Mouse (Mus musculus) thymus, postnatal 36 days (tissue): ENCODE results near the gene Rabgap1l.

Source experiments
- DNase-seq, 2 experiments: peaks; one replicate each; pipeline ENCODE4 v3.0.0; 2022; ENCODE audit warnings: mixed read lengths in 2 of 2

The Rabgap1l gene

GRCm38 (mm10) chr1:160373306-160373705 is 419.7 kb downstream of the Rabgap1l start:
- no peak for DNase-seq

DNA sequence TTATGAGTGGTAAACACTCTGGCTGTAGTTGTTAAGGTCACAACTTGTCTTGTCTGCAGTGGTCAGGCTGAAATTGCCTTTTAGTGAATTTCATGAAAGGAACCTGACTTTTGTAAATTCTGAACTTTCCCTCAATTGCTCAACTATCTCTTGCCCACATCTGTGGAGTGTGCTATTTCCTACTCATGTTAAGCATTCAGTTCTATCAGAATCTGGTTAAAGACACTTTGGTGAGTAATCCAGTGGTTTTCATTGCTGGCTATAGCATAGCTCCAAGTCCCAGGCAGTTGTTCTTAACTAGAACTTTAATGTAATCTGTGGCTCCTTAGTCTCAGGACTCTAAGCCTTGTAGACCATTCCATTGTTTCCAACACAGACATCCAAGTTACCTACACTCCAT is 421.3 kb downstream of the Rabgap1l start:
- no peak for DNase-seq

DNA sequence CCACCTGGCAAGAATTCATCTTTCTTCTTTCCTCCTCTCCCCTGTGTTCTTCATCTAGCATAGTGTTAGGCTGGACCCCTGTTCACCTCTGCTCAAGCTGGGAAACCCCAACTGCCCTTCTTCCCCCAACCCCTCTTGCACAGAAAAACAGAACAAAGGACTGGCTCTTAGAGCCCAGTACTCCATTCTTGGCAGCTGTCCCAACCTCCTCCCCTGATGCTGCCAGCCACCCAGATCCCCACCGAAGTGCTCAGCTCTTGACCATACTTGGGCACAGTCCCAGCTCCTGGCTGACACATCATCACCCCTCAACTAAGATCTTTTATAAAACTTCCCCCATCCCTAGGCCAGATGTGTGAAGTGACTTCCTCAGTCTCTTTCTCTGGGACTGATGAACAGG is 422.5 kb downstream of the Rabgap1l start:
- DNase-seq: no peak

- DNase-seq: no peak
These were observed 426.4 kb downstream of the Rabgap1l start for GRCm38 (mm10) chr1:160366615-160367014.

- DNase-seq: no peak
These were observed 435.7 kb downstream of the Rabgap1l start for GRCm38 (mm10) chr1:160357268-160357667.

- DNase-seq: no peak
These were observed 439.1 kb downstream of the Rabgap1l start for GRCm38 (mm10) chr1:160353732-160354455.

DNA sequence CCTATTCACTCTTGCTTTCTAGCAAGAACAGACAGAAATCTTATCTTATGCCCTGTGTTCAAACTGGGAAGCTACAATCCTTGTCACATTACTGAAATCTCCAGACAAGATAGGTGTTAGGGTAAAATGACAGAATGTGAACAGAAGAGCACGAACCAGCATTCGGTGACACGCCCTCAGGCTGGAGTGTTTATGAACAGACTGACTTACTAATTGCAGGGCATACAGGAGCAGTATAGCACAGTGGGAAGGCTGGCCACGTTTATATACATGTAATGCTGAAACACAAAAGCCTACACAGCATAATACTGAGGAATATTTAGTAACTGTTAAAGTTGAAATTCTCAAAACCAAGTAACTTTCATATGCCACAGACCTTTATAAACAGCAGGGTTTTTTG is 440.7 kb downstream of the Rabgap1l start:
- no peak for DNase-seq

GRCm38 (mm10) chr1:160351880-160352234 is 441.2 kb downstream of the Rabgap1l start:
- DNase-seq: no peak

GRCm38 (mm10) chr1:160351146-160351879 is 441.7 kb downstream of the Rabgap1l start:
- no peak for DNase-seq

DNA sequence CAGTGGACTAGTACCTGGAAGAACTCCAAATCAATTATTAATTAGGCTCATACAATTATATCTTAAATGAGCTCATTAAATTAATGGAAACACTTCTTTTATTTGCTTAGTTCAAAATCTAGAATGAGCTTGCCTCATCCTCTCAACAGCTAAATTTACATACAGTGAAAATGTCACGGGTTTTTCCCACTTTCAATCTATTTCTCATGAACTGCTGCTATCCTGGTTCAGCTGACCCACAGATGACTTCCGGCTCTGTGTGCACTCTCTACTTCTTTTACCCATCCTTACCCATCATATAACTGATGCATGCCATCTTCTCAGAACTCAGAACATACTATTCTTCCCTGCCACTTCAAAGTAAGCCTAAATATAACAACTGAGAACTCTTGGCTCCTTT is 452.4 kb downstream of the Rabgap1l start:
- no peak for DNase-seq

DNA sequence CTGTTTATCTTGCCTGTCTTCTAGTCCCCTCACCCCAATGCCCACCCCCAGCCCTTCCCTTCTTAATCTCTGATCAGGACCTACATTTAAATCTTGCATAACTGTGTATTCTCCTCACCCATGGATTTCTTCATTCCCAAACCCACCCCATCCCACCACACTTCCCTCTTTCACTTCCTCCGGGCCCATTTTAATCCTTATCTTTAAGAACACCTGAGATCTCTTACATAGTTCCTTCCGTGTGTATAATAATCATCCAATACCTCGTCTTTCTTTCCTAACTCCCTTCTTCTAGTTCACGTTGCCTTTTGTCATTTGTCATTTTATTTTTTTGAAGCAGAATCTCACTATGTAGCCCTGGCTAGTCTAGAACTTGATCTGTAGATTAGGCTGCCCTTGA is 453.6 kb downstream of the Rabgap1l start:
- DNase-seq: no peak

DNA sequence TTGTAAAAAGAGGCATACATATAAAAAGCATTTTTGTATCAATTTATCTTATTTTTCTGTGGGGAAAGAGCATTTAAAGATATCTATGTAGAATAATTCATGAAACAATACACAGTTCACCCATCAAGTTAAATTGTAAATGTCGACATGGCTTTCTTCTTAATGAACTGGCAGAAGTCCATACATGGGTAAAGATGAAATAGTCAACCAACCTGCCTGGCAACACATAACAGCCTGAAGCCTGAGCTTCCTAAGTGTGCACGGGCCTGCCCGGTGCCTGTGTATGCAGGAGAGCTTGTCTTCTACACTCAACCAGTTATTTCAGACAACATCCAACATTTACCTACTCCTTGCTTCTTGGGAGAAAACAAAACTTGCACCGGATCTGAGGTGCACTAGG is 458.2 kb downstream of the Rabgap1l start:
- DNase-seq: no peak

DNA sequence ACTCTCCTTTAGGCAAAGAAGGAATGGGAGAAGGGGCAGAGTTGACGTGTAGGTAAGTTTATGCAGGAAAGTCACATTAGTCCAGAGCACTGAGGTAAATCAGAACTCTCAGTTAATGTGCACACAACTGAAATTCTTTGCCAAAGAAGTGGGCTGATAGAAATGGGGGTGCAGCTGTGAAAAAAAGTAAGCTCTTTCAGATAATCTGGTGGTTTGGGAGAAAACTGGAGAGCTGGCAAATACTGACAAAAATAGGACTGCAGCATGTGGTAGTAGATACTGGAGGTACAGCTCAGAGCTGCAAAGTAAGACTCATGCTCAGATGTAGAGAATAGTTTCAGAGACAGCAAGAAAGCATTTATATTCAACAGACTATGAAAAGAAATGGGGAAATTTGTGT is 462.2 kb downstream of the Rabgap1l start:
- DNase-seq: no peak

- no peak for DNase-seq
These were observed 462.8 kb downstream of the Rabgap1l start for GRCm38 (mm10) chr1:160330222-160330621.

DNA sequence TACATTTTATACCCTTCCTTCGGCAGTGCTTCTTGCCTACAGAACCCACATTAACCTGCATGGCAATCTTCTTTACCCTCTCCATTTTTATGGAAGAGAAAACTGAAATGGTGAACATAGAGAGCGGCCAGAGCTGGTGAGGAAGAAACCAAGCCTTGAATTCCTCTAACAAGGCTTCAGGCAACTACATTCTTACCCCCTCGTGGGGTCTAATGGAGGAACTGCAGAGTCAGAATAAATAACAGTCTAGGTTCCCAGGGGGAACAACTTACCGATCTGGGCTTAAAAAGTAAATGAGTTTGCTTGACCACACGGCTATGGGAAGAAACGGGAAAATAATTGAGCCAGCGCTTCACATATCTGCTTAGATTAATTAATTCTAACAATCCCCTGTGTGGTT is 463.2 kb downstream of the Rabgap1l start:
- no peak for DNase-seq

DNA sequence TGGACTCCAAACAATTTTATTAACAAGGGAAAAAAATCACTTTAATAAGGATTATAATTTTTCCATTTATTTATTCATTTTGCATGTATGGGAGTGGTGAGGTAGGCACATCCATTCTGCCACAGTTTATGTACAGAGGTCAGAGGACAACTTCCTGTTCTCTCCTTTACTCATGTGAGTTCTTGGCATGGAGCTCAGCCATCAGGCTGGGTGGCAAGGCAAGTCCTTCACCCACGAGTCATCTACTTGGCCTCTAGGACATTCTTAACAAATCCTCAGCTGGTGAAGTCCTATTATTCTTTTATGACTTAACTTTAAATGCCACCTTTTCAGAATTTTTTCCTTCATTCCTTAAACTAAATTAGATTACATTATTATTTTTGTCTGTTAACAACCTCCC is 465.5 kb downstream of the Rabgap1l start:
- no peak for DNase-seq

- DNase-seq: no peak
These were observed 467.5 kb downstream of the Rabgap1l start for GRCm38 (mm10) chr1:160325542-160325941.

GRCm38 (mm10) chr1:160320690-160321089 is 472.3 kb downstream of the Rabgap1l start:
- no peak for DNase-seq

DNA sequence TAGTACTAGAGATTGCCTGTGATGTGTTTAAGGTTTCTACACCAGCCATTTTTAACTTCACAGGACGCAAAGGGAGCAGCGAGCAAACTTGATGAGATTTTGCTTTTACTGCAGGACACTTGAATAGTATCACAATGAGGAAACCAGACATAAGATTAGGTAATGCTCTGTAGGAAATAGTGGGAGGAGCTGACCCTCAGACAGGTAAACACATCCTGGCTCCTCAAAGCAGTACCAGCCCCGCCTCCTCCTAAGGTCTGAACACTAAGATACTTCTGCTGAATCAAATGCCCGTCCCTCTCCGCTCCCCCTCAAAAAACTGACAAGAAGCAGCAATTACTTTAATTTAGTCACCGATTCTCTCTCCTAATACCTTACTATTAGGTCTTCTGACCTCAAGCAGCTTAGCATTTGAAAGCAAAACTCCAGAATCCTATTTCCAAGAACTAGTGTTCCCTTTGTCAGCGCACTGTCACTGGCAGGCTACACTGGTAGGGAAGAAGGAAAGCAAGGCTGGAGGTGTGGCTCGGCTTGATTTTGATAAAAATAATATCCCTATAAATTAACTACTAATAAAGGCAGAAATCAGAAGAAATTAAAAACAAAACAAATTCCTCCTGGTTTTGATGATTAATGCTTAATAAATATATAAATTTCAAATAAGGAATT is 474.8 kb downstream of the Rabgap1l start:
- DNase-seq: no peak

GRCm38 (mm10) chr1:160316239-160316638 is 476.8 kb downstream of the Rabgap1l start:
- DNase-seq: no peak

DNA sequence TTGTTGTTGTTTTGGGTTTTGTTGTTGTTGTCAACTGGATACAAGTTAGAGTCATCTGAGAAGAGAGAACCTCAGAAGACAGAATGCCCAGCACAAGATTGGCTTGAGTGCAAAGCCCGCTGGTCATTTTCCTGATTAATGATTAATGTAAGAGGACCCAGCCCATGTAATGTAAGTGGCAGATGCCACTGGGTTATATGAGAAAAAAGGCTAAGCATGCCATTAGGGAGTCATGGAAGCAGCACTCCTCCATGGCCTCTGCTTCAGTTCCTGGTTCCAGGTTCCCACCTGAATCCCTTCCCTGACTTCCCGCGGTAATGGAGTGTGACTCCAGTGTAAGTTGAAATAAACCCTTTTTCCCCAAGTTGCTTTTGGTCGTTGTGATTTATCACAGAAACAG is 480.4 kb downstream of the Rabgap1l start:
- no peak for DNase-seq

DNA sequence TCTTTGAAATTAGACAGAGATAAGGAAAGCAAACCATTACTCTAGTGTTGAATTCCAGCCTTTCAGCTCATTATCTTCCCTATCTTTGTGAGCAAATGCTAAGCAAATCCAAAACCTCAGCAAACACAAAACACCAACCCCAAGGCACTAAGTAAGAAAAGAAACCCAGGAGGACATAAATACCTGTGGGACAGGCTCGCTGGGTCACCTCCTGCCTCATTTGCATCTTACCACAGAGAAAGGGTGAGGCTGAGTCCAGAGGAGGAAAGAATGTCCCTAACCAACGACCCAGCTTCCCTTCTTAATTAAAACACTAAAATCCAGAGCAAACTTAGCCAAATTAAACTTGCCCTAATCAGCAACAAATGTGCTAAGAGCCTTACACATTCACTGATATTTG is 481.1 kb downstream of the Rabgap1l start:
- DNase-seq: no peak

DNA sequence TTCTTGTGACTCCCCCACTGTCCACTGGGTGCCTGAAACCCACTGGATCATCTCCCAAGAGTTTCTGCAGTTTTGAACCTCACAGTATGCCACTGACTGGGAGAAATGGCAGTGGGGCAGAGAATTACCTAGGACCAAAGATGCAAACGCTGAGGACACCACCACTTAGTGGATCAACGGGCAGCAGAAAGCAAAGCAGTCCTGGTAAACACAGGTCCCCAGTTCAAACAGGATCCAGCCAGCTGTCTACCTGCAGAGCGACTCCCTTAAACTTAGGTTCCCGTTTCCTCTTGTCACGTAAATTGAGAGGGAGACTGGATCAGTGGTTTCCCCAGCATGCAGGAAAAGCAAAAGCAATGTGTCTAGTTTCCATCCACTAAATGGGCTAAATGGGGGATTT is 483.1 kb downstream of the Rabgap1l start:
- no peak for DNase-seq

- peak; percentile 67 to 77 for DNase-seq
These were observed 484.0 kb downstream of the Rabgap1l start for GRCm38 (mm10) chr1:160308996-160309395.
